Mouse (Mus musculus): ENCODE data around the gene Klf6. TPM values are rescaled to one million over a fixed set of nuclear protein-coding genes. Genes with fewer than 3 reads are reported as not detected.

The Klf6 gene
- polyA plus RNA-seq, 1 experiment, result 31.5 TPM

- H3K4me1 ChIP-seq (ENCODE audit: control insufficient read depth, insufficient read depth, insufficient read length, low read length), result no peaks in the 10 kb centered on the region
- H3K4me3 ChIP-seq (ENCODE audit: insufficient read depth, low read depth, low read length), result no peak overlapping the region
- no peak overlapping the region for H3K27ac ChIP-seq (replicated peaks; ENCODE audit: low read depth, low read length)
Observed at GRCm38 (mm10) chr13:5913201-5913600, 51.9 kb downstream of the Klf6 start.

DNA sequence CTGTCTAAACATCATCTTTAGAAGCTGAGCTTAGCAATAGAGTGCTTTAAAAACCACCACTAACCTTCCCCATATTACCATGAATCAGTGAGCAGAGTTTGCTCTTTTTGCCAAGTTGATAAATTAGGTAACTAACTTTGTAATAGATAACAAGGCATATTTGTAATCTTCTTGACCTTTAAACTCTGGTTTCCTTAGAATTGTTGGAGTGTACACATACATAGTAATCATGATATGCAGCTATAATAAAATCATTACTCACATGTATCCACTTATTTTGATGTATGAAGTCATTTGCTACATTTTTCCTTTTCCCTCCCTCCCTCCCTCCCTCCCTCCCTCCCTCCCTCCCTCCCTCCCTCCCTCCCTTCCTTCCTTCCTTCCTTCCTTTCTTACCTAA is 56.1 kb downstream of the Klf6 start:
- Histone ChIP-seq H3K4me3 (ENCODE audit: insufficient read depth, low read depth, low read length) (no peak overlapping the region), H3K4me1 (ENCODE audit: control insufficient read depth, insufficient read depth, insufficient read length, low read length) (no peaks in the 10 kb centered on the region)

DNA sequence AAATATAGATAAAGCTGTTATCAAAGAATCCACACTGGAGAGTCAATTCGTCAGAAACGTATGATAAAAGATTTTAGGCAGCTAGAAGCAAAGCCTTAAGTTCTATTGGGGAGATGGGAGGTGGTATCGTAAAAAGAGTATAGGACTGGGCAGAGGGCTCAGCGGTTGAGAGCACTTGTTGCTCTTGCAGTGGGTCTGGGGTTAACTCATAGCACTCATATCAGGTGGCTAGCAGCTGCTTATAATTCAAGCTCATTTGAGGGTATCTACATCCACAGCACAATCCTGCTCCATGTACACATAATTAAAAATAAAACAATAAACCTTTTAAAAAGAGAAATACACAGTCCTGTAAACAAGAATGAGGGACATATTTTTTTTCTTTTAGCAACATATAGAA is 58.7 kb downstream of the Klf6 start:
- Histone ChIP-seq H3K27ac (replicated peaks; ENCODE audit: low read depth, low read length) (no peak overlapping the region), H3K4me1 (ENCODE audit: control insufficient read depth, insufficient read depth, insufficient read length, low read length) (no peaks in the 10 kb centered on the region), H3K4me3 (ENCODE audit: insufficient read depth, low read depth, low read length) (no peak overlapping the region)

More for the DNA sequence above, 56.1 kb downstream of the Klf6 start:
- no peak overlapping the region for H3K27ac ChIP-seq (replicated peaks; ENCODE audit: low read depth, low read length)
